Mouse (Mus musculus): ENCODE results near the gene Gm49325. TPM values are rescaled to one million over a fixed set of nuclear protein-coding genes. Genes with fewer than 3 reads are reported as not detected.
A peak's percentile ranks its signal among the peaks of the same experiment; 100 is the strongest.

Gm49325 gene
- total RNA-seq, 4 experiments from 2014 or later, result 15.2 to 24.8 (median 18.1) TPM

- DNase-seq, result no peak
Observed at GRCm38 (mm10) chr10:77626036-77626435, 20.0 kb downstream of the Gm49325 start.

GRCm38 (mm10) chr10:77626591-77626990 lies 20.6 kb downstream of the Gm49325 start:
- no peak for DNase-seq

- DNase-seq, result peak; percentile 64
Observed at GRCm38 (mm10) chr10:77627497-77627896, 21.5 kb downstream of the Gm49325 start.

- DNase-seq, result no peak
Observed at GRCm38 (mm10) chr10:77629163-77629562, 23.2 kb downstream of the Gm49325 start.

GRCm38 (mm10) chr10:77629970-77630369 lies 24.0 kb downstream of the Gm49325 start:
- DNase-seq, result no peak

- no peak for DNase-seq
Observed at GRCm38 (mm10) chr10:77634016-77634415, 28.0 kb downstream of the Gm49325 start.

- DNase-seq, result no peak
Observed at GRCm38 (mm10) chr10:77634452-77635231, 28.6 kb downstream of the Gm49325 start.

- DNase-seq, result no peak
Observed at GRCm38 (mm10) chr10:77636234-77636922, 30.4 kb downstream of the Gm49325 start.

- no peak for DNase-seq
Observed at GRCm38 (mm10) chr10:77638956-77639355, 33.0 kb downstream of the Gm49325 start.

- no peak for DNase-seq
Observed at GRCm38 (mm10) chr10:77643160-77643559, 37.2 kb downstream of the Gm49325 start.

- no peak for DNase-seq
Observed at GRCm38 (mm10) chr10:77645571-77645970, 39.6 kb downstream of the Gm49325 start.

GRCm38 (mm10) chr10:77647461-77647860 lies 41.5 kb downstream of the Gm49325 start:
- no peak for DNase-seq

GRCm38 (mm10) chr10:77647901-77648300 lies 41.9 kb downstream of the Gm49325 start:
- no peak for DNase-seq

GRCm38 (mm10) chr10:77652046-77652445 lies 46.0 kb downstream of the Gm49325 start:
- DNase-seq, result no peak

- DNase-seq, result no peak
Observed at GRCm38 (mm10) chr10:77658286-77658994, 52.4 kb downstream of the Gm49325 start.

- DNase-seq, result no peak
Observed at GRCm38 (mm10) chr10:77663949-77664665, 58.1 kb downstream of the Gm49325 start.

GRCm38 (mm10) chr10:77666342-77666741 lies 60.3 kb downstream of the Gm49325 start:
- no peak for DNase-seq

- no peak for DNase-seq
Observed at GRCm38 (mm10) chr10:77667402-77667801, 61.4 kb downstream of the Gm49325 start.

- DNase-seq, result no peak
Observed at GRCm38 (mm10) chr10:77670710-77671109, 64.7 kb downstream of the Gm49325 start.

- no peak for DNase-seq
Observed at GRCm38 (mm10) chr10:77671519-77671918, 65.5 kb downstream of the Gm49325 start.

- DNase-seq, result no peak
Observed at GRCm38 (mm10) chr10:77673765-77674164, 67.8 kb downstream of the Gm49325 start.

GRCm38 (mm10) chr10:77677562-77677961 lies 71.6 kb downstream of the Gm49325 start:
- DNase-seq, result no peak

- DNase-seq, result no peak
Observed at GRCm38 (mm10) chr10:77682994-77683393, 77.0 kb downstream of the Gm49325 start.

All from adrenal gland, adult 8-10 months (tissue).